Mouse (Mus musculus): ENCODE measurements around the gene Rcan1.

The Rcan1 gene

DNA sequence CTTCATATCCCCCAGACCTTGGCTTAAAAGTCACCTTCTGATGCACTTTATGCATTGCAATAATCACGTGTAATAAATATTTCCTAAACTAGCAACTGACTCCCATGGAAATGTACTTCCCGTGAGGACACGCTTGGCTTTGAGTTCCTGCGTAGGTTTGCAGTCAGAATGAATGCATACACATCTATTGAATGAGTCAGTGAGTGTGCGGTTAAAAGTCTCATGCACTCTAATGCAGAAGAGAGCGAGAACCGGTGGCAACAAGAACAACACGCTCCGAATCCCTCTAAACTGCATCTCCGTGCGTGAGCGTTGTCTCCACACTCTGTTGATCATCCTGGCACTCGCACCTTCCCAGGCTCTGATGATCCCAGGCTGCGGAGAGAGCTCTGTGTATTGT is 21.6 kb downstream of the Rcan1 start:
- in situ Hi-C loops (cut with MboI; ENCODE audit: low pct_unique_long_range_greater_than_20kb in 1 of 2, low sequenced_read_pairs in 2 of 2, unreplicated experiment in 1 of 2) = loop anchor here in 1 of 2 experiments (10.0 kb wide), 1 partner anchor 64 kb away; no protein-coding TSS in a partner anchor

DNA sequence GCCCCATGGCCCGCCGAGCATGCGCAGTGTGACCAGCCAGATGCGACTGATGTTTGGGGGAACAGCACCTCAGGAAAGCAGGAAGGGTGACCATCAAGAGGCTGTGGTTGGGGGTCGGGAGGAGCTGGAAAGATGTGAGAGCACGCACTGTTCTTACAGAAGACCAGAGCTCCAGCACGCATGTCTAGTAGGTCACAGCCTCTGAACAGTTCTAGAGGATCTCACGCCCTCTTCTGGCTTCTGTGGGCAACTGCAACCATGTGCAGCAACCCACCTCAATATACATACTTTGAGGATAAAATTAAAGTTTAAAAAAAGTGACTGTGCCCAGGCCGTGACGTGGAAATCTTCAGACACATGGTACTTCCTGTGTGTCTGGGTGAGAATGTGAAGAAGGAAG is 25.3 kb downstream of the Rcan1 start:
- in situ Hi-C loops (cut with MboI; ENCODE audit: low pct_unique_long_range_greater_than_20kb in 1 of 2, low sequenced_read_pairs in 2 of 2, unreplicated experiment in 1 of 2) = loop anchor here in 1 of 2 experiments (10.0 kb wide), 1 partner anchor 61 kb away; no protein-coding TSS in a partner anchor

DNA sequence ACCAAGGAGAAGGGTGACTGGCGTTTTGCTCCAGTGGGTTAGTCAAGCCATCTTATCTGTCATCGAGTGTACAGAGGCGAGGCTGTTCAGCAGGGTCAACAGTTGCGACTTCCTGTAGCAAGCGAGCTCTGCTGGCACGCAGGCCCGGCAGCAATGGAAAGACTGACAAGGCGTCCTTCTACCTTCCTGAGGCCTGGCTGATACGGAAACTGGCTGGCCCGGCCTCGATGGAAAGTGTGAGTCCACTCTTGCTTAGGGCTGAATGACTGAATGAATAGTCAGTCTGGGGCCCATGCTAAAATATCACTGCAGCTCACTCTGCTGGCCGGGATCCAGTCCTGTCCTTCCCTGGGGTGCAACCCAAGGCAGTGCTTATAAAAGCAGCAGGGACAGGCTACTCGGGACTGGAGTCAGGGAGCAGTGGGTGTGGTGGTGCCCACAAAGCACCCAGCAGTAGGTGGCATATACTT is 27.0 kb downstream of the Rcan1 start:
- in situ Hi-C loops (cut with MboI; ENCODE audit: low pct_unique_long_range_greater_than_20kb in 1 of 2, low sequenced_read_pairs in 2 of 2, unreplicated experiment in 1 of 2) = loop anchor here in 1 of 2 experiments (10.0 kb wide), 1 partner anchor 59 kb away; no protein-coding TSS in a partner anchor

DNA sequence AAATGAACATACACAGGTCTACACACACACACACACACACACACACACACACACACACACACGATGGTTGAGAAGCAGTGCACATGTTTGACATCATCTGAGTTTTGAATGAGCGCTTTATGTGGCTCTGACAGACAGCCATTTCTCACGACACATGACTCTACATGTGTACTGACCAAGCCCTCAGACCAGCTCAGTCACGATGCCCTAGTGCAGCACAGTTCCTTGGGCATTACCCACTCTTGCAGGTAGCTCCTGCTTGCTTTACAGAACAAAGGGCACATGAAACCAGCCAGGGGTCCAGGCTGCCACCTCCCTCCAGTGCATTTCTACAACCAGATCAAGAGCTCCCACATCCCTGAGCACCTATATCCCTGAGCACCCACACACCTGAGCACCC is 27.7 kb downstream of the Rcan1 start:
- in situ Hi-C loops (cut with MboI; ENCODE audit: low pct_unique_long_range_greater_than_20kb in 1 of 2, low sequenced_read_pairs in 2 of 2, unreplicated experiment in 1 of 2) = loop anchor here in 1 of 2 experiments (10.0 kb wide), 1 partner anchor 58 kb away; no protein-coding TSS in a partner anchor

DNA sequence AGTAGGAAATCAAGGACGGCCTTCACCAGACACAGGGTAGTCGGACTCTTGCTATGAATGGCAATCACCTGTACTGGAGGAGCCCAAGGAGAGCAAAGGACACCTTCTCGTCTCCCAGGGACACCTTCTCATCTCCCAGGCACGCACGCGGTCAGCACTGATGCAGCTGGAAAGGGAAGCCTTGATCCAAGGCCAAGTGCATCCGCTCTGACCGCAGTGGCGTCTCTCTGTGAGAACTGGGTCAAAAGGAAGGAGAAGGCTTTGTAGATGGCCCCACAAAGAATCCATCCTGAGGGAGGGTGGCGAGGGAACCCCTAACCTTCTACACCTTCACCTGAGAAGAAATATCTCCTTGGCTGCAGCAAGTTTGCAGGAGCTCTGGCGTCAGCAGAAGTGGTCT is 28.5 kb downstream of the Rcan1 start:
- in situ Hi-C loops (cut with MboI; ENCODE audit: low pct_unique_long_range_greater_than_20kb in 1 of 2, low sequenced_read_pairs in 2 of 2, unreplicated experiment in 1 of 2) = loop anchor here in 1 of 2 experiments (10.0 kb wide), 1 partner anchor 57 kb away; no protein-coding TSS in a partner anchor

DNA sequence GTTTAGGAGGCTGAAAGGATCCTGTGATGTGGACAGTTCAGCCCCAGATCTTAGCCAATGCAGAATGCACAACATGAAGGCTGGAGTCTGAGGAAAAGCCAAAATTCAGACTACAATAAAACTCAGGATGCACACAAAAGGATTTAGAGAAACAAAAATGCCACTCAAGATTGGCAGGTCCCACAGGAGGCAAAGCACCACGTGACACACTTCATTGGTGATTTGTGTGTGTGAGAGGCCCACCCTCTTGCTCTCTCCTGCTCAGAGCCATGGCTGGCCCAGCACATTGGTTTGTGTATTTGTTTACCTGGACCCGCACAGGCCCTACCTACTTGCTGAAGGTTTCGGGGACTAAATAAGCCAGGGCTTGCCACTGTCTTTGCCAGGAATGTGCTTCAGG is 29.5 kb downstream of the Rcan1 start:
- in situ Hi-C loops (cut with MboI; ENCODE audit: low pct_unique_long_range_greater_than_20kb in 1 of 2, low sequenced_read_pairs in 2 of 2, unreplicated experiment in 1 of 2) = loop anchor here in 1 of 2 experiments (10.0 kb wide), 1 partner anchor 56 kb away; no protein-coding TSS in a partner anchor

DNA sequence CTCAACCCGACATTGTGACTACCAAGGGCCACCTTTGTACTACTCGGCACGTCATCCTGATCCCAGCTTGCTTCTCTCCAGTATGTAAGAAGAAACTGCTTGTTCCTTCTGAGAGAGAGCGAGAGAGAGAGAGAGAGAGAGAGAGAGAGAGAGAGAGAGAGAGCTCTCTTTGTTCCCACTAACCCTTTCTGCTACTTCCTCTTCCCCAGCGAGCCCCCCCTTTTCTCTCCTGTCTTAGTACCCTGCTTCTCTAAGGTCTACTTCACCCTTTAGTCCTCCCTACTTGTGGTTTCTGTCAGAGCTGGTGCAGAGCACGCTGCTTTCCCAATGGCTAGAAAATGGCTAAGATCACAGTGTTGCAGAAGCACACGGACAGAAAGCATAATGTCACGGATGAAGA is 30.4 kb downstream of the Rcan1 start:
- in situ Hi-C loops (cut with MboI; ENCODE audit: low pct_unique_long_range_greater_than_20kb in 1 of 2, low sequenced_read_pairs in 2 of 2, unreplicated experiment in 1 of 2) = loop anchor here in 1 of 2 experiments (10.0 kb wide), 1 partner anchor 55 kb away; no protein-coding TSS in a partner anchor

DNA sequence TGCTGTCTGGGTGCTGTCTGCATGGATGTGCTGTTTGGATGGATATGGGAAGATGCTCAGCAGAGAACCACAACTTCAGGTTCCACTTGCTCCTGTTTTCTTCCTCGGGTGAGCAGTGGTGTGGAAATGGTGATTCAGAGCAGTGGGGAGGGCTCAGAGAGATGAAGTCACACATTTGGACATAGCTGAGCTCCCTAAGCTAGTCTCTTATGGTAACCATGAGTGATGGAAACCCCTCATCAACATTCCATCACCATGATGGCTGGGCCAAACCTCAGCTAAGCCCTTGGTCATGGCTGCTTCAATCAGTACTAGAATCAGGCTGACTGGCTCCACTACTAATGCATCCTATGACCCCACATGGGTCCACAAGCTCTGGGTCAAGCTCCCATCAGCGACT is 30.9 kb downstream of the Rcan1 start:
- in situ Hi-C loops (cut with MboI; ENCODE audit: low pct_unique_long_range_greater_than_20kb in 1 of 2, low sequenced_read_pairs in 2 of 2, unreplicated experiment in 1 of 2) = loop anchor here (5.0 to 10.0 kb wide), 2 partner anchors 42 to 55 kb away; no protein-coding TSS in a partner anchor

DNA sequence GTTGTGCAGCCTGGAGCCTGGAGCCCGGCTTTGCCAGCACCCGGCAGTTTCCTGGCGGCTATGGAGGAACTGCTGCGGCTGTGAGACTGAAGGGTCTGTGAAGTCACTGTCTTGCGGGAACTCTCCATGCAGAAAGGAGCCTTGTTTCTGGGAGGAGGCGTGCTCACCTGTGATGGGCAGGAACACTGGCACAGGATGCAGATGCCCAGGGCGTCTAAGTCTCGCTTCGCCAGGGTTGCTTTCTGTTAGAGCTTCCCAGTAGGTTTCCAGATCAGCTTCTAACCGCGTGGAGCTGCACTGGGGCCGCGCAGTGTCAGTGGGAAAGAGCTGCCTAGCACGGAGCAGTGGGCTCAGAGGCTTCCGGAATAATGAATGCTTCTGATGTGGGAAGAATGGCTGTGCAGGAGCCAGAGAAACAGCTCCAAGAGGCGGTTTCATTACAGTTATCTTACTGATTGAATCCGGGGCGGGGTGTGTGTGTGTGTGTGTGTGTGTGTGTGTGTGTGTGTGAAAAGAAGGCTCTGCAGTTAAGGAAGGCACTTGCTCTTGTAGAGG is 35.2 kb downstream of the Rcan1 start:
- in situ Hi-C loops (cut with MboI; ENCODE audit: low pct_unique_long_range_greater_than_20kb in 1 of 2, low sequenced_read_pairs in 2 of 2, unreplicated experiment in 1 of 2) = loop anchor here in 1 of 2 experiments (5.0 kb wide), 1 partner anchor 38 kb away; no protein-coding TSS in a partner anchor

DNA sequence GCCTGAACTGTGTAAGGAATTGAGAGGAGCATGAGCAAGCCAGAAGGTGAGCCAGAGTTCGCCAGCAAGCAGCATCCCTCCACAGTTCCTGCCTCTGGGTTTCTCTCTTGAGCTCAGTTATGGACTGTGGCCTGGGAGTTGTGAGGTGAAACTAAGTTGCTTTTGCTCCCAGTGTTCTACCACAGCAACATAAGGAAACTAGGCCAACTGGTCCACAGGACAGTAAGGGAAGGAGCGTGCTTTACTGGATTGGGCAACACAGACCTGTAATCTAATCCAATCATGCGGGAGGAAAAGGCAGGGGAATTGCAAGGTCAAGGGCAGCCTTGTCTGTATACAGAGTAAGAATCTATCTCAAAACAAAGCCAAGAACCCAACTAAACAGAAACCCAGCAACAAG is 37.5 kb downstream of the Rcan1 start:
- in situ Hi-C loops (cut with MboI; ENCODE audit: low pct_unique_long_range_greater_than_20kb in 1 of 2, low sequenced_read_pairs in 2 of 2, unreplicated experiment in 1 of 2) = no loop called here

DNA sequence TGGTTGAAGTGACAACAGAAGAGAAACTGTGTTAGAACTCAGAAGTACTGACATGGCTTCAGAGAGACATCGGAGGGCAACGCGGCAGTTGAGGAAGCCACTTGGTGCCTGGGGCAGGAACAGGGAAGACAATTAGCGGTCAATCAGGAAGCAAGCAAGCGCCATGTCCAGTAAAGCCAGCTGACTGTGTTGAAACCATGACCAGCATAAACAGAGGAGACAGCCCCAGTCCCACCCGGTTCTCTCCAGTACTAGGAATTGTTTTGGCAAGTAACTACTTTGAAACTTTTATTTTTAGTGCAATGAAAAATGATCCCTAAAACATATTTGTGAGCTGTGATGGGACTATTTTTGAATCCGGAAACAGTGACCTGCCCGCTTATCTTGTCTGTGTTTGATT is 39.9 kb downstream of the Rcan1 start:
- in situ Hi-C loops (cut with MboI; ENCODE audit: low pct_unique_long_range_greater_than_20kb in 1 of 2, low sequenced_read_pairs in 2 of 2, unreplicated experiment in 1 of 2) = no loop called here

DNA sequence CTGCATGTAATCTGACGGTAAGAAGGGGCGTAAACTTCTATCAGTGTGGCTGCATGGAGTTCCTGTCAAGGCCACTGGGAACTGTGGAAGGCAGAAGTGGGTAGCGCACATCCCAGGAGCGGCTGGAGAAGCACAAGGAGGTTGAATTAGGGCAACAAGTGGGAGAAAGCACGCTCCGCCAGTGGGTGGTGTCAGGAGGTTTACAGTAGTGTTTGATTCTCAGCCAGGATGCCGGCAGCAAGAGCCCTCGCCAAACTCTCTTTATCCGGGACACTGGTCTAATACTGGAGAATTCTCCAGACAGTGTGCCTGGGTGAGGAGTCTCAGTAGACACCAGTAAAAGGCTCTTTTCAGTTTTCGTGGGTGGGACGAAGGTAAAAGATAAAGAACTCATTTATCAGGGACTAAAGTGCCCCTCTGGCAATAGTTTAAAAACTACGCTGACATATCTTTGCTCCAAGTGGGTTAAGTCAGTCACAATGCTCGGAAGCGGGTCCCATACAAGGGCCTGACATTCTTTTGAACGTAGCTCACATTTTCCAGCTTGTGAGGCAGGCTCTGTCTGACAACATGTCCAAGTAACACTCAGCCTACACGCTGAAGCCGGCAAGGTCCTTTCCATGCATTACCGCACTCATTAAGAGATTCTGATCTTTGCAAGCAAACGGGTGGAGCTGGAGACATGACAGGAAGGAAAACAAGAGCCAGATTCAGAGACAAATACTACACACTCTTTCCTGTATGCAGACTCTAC is 42.3 kb downstream of the Rcan1 start:
- in situ Hi-C loops (cut with MboI; ENCODE audit: low pct_unique_long_range_greater_than_20kb in 1 of 2, low sequenced_read_pairs in 2 of 2, unreplicated experiment in 1 of 2) = no loop called here

DNA sequence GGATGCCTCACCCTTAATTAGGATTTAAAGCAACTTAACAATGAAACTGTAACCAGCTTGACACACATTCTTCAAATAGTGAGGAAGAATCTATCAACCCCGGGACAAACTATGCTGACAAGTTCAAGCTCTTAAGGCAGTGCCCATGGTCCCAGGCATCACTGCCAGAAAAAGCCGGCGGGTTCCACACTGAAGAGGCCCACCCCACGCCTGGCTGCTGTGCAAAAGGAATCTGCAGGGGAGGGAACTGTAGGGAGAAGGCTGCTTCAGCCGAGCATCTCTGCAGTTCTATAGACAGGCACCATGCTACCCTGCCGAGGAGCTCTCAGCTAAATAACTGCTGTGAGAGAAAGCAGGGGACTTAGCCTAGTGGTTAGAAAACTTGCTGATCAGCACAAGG is 44.0 kb downstream of the Rcan1 start:
- in situ Hi-C loops (cut with MboI; ENCODE audit: low pct_unique_long_range_greater_than_20kb in 1 of 2, low sequenced_read_pairs in 2 of 2, unreplicated experiment in 1 of 2) = no loop called here

DNA sequence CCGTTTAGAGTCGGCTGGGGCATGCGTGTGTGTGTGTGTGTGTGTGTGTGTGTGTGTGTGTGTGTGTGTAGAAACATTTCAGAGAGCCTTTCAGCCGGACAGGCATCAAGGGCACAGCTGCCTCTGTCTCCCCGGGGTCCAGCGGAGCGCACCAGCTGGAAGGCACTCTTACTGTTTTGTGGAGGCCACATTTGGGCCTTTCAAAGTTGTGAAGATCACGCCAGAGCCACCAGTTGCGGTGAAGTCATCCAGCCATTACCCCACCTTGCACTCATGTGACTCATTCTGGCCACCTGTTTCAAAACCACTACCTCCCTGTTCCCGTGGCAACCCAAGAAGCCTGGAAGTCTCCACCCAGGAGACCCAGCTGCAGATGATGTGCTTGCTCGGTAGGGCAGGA is 44.8 kb downstream of the Rcan1 start:
- in situ Hi-C loops (cut with MboI; ENCODE audit: low pct_unique_long_range_greater_than_20kb in 1 of 2, low sequenced_read_pairs in 2 of 2, unreplicated experiment in 1 of 2) = no loop called here

DNA sequence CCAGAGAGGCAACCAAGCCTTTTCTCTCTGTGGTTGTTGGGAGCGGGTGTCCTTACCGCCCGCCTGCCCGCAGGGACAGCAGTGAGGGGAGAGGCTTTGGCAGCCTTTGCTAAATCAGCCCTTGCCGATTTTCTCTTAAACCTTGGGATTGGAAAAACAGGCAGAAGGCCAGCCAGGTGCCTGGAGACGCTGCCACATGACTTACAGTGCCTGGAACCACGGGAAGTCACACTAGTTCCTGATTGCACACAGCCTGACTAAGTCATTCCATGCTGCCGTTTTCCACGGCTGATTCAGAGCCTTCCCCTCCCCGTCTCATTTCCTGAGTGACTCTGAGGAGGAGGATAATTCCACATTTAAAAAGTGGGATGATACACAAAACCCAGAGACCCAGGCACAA is 47.3 kb downstream of the Rcan1 start:
- in situ Hi-C loops (cut with MboI; ENCODE audit: low pct_unique_long_range_greater_than_20kb in 1 of 2, low sequenced_read_pairs in 2 of 2, unreplicated experiment in 1 of 2) = no loop called here

DNA sequence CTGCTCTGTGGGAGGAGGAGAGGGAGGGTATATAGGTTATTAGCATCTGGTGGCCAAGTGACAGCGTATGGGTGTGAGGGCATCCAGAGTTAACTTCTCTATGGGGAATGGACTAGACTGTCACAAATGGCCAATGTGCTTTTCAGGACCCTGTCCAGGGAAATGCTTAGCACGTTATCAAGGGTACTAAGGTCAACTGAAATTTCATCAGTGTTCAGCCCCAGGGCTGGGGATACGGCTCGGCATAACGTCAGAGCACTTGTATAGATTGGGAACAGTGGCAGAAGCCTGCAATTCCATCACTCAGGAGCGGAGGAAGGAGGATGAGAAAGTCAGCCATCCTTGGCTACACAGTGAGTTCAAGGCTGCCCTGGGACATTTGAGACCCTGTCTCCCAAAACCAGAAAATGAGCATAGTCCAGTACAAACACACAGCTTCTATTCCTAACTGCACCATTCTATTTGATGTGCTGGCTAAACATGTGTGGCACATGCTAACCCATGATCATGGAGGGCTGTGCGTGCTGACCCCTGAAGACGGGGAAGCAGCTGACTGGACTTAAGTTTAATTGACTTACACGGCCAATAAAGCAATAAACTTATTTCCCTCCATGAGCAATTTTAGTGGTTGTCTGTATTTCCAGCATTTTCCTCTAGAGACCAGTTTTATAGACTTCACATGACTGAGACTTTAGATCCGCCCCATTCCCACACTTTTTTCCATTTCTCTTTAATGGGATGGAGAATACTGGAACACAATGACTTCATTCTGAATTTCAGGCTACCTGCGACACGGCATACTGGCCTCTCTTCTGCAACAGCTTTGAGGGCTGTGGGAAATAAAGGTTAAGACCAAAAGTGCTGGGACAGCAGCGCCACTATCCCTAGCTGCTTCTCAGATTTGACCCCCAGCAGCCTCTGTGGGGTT is 48.0 kb downstream of the Rcan1 start:
- in situ Hi-C loops (cut with MboI; ENCODE audit: low pct_unique_long_range_greater_than_20kb in 1 of 2, low sequenced_read_pairs in 2 of 2, unreplicated experiment in 1 of 2) = no loop called here

DNA sequence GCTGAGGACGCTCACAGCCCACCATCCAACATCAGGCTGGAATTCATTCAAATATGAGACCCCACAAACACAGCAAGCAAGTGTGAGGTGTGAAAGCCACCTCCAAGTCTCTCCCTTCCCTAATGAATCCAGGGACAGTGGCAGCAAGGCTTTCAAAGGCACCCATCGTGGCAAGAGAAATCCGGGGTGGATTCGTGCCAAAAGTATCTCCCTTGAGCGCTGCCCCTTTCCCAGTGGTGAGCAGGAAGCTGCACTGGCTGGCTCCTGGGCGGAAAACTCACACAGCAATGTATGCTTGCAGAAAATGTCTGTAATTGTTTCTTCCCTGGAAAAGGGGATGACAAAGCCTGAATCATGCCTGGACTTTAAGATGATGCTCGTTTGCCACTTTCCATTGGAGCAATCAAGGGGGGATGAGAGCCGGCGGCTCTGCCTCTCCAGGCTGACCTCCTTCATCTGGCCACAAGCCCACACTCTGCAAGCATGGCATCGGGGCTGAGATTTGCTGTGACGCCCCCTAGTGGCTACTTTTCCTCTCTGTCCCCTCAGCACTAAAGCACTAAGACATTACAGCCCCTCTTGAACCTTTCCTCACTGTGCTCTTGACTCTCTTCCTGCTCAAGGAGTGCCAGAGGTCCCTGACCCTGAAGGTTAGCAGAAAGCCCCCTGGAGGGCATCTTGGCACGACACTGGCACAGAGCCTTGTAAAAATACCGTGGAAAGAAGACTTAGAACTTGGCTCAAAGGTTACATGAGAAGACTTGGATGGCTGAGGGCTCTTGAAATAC is 49.3 kb downstream of the Rcan1 start:
- in situ Hi-C loops (cut with MboI; ENCODE audit: low pct_unique_long_range_greater_than_20kb in 1 of 2, low sequenced_read_pairs in 2 of 2, unreplicated experiment in 1 of 2) = no loop called here

DNA sequence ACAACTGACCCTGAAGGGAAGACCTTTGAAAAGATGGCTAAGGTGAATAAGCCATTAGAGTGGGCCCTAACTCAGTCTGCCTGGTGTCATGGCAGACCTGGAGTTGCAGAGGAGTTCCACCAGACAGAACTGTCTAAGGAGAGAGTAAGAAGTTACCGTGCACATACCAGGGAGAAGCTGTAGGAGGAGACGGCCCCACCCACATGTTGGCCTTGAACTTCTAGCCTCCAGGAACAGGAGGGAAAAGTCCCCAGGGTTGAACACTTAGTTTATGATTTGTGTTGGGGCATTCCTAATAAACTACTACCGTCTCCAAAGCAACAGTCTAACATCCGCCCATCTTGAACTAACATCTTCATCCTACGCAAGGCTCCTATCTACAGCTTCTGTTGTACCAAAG is 50.0 kb downstream of the Rcan1 start:
- in situ Hi-C loops (cut with MboI; ENCODE audit: low pct_unique_long_range_greater_than_20kb in 1 of 2, low sequenced_read_pairs in 2 of 2, unreplicated experiment in 1 of 2) = no loop called here
